In the genomic region with DNA sequence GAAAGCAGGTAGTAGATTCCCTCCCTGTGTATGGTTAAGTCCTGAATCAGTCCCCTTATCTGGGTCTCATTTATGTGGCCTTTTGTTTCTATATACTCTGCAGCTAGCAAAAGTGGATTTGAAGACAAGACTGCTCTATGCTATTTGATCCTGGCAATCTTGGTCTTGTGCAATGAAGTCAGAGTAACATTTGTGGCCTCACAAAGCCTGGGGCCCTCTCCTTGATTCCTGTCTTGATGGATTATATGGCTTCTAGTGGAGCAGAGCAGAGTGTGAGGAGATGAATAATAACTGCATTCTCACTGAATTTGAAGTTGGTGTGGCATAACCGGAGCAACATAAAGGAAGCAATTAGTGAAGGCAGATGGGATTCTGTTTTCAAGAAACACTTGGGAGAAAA, we compare ENCODE assay signal across 13 mouse cellular contexts.
"Had no signal": no experiment of that assay in that cellular context is flagged by ENCODE, and none has a peak within 500 bp of the region (broad histone marks: within the 10 kb centered on the region; RNA-seq: fewer than 3 reads in every experiment).

No protein-coding gene starts in this region.

- H3K9me3 ChIP-seq: heart, embryonic 10.5 days; heart, embryonic 13.5 days; heart, embryonic 15.5 days; kidney, embryonic 15.5 days; limb, embryonic 13.5 days; limb, embryonic 15.5 days; liver, embryonic 12.5 days had no signal

- H3K4me2 ChIP-seq: heart, embryonic 13.5 days; heart, embryonic 15.5 days; kidney, embryonic 15.5 days; limb, embryonic 13.5 days; limb, embryonic 15.5 days; liver, embryonic 12.5 days had no signal

- H3K27ac ChIP-seq: heart, embryonic 10.5 days; heart, embryonic 13.5 days; heart, embryonic 15.5 days; hindbrain, postnatal 0 days; kidney, embryonic 15.5 days; kidney, postnatal 0 days; limb, embryonic 13.5 days; limb, embryonic 15.5 days; liver, embryonic 12.5 days; liver, embryonic 14.5 days had no signal

- H3K27me3 ChIP-seq: heart, embryonic 13.5 days; heart, embryonic 15.5 days; kidney, embryonic 15.5 days; limb, embryonic 13.5 days; limb, embryonic 15.5 days; liver, embryonic 12.5 days had no signal

- H3K36me3 ChIP-seq: heart, embryonic 10.5 days; heart, embryonic 13.5 days; heart, embryonic 15.5 days; kidney, embryonic 15.5 days; limb, embryonic 13.5 days; limb, embryonic 15.5 days; liver, embryonic 12.5 days had no signal

- ATAC-seq: forebrain, postnatal 0 days; liver, embryonic 12.5 days had no signal

- H3K9ac ChIP-seq: forebrain, postnatal 0 days; heart, embryonic 13.5 days; heart, embryonic 15.5 days; kidney, embryonic 15.5 days; limb, embryonic 13.5 days; limb, embryonic 15.5 days; liver, embryonic 12.5 days; liver, embryonic 14.5 days had no signal

- H3K4me3 ChIP-seq: heart, embryonic 10.5 days; heart, embryonic 13.5 days; heart, embryonic 15.5 days; kidney, embryonic 15.5 days; limb, embryonic 13.5 days; limb, embryonic 15.5 days; liver, embryonic 12.5 days had no signal

- DNase-seq: forebrain, postnatal 0 days; kidney, adult 11 months; left cerebral cortex, postnatal 4 days had no signal

- H3K4me1 ChIP-seq: heart, embryonic 10.5 days; limb, embryonic 15.5 days; liver, embryonic 12.5 days had no signal
